Mouse (Mus musculus) lung, adult 2 months (tissue): Measurements from ENCODE around the gene Olfr479. TPM values are rescaled to one million over a fixed set of nuclear protein-coding genes. Genes with fewer than 3 reads are reported as not detected.
"Not testable (repeated sequence)": the region's sequence is repeated elsewhere in the genome, so short reads cannot be mapped to it uniquely, and the experiment has no call there.

Experiments
- DNase-seq: peaks from one replicate; pipeline ENCODE4 v3.0.0; 2022
- H3K4me1 ChIP-seq: fragments of 200-500 bp; 2 replicates; pipeline ENCODE4 v1.6.1; 2011; ENCODE audit warnings: low read length; ENCODE audit not compliant: control insufficient read depth, insufficient read depth
- H3K4me3 ChIP-seq: fragments of 200-500 bp; replicated peaks from 2 replicates; pipeline ENCODE3; 2011; ENCODE audit warnings: low read depth, mild to moderate bottlenecking, control low read depth, low read length; ENCODE audit errors: extremely low read depth
- CTCF ChIP-seq: fragments of 200-500 bp; IDR thresholded peaks from 2 replicates; pipeline ENCODE4 v1.5.1; 2011; ENCODE audit warnings: mild to moderate bottlenecking, low read length, control low read depth; ENCODE audit not compliant: insufficient read depth
- POLR2A ChIP-seq: fragments of 200-500 bp; IDR thresholded peaks from 2 replicates; pipeline ENCODE4 v1.6.1; 2011; ENCODE audit warnings: low read depth, mild to moderate bottlenecking, control low read depth, low read length, borderline replicate concordance; ENCODE audit errors: extremely low read depth
- WGBS: fragments of 180-500 bp; shearing (Covaris S2); methylation state at CpG from one replicate; pipeline ENCODE4 v1.1.7; 2018; 5-methylcytosine and 5-hydroxymethylcytosine counted together
- polyA plus RNA-seq: library from polyadenylated mRNA; depleted of rRNA; stranded (reverse); fragments of >200 nt; gene quantifications from 2 replicates; pipeline ENCODE4 v1.2.3, GENCODE M21; 2012; rRNA removed

Gene Olfr479
- polyA plus RNA-seq, result not detected in 2 replicates

- 85% methylated on average over 2 of the region's 2 CpGs for WGBS
- H3K4me3 ChIP-seq, result no peak within 1 kb of the TSS
- no peak for DNase-seq
- no peak for TF ChIP-seq POLR2A
- no peak for TF ChIP-seq CTCF
- no peaks in the 10 kb centered on the region for H3K4me1 ChIP-seq
Observed at GRCm38 (mm10) chr7:108050393-108050792, at the start of gene Olfr479. Gene Olfr479 (plus strand): TSS chr7:108050693.

DNA sequence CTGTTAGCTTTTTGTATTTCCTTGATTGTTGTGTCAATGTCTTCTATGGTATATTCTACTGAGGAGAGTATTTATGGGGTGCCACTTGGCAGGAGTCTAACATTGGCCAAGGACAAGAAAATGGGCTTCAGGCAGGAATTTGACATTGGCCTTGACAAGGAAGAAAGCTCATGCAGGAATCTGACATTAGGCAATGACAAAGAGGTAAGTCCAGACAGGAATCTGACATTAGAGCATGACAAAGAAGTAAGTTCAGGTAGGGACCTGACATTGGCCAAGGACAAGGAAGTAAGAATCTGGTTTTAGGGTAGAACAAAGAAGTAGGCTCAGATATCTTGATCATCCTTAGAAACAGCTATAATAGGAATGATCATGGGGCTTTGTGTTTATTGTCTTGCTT, 36.2 kb upstream of the Olfr479 start:
- DNase-seq, H3K4me3 ChIP-seq: not testable (repeated sequence)

DNA sequence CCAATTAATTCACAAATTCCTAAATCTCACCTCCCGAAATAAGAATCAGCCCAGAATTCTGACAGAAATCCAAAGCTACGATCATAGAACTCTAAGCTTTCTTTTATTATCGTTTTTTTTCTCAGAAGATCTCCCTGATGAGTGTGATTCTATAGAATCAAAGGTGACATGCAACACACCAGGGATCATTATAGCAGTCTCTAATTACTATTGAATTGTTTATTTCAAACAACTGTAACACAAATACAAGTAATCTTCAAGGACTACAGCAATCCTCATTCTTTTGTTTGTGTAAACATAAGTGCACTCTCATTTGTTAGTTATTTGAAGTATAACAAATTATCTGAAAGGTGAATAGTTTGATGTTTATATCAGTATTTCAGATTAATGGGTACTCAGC, 16.6 kb upstream of the Olfr479 start, which contains the start of gene Olfr478:
Gene Olfr478 (minus strand): TSS at position 101 of the 400 bp plus-strand sequence.
- TF ChIP-seq CTCF (no peak), POLR2A (no peak)
- H3K4me3 ChIP-seq, result no peak within 1 kb of the TSS
- 67% methylated on average over 3 of the region's 3 CpGs for WGBS
- DNase-seq, result no peak
- H3K4me1 ChIP-seq, result no peaks in the 10 kb centered on the region

More for the DNA sequence above, 36.2 kb upstream of the Olfr479 start:
- H3K4me1 ChIP-seq, result not testable (repeated sequence)

DNA sequence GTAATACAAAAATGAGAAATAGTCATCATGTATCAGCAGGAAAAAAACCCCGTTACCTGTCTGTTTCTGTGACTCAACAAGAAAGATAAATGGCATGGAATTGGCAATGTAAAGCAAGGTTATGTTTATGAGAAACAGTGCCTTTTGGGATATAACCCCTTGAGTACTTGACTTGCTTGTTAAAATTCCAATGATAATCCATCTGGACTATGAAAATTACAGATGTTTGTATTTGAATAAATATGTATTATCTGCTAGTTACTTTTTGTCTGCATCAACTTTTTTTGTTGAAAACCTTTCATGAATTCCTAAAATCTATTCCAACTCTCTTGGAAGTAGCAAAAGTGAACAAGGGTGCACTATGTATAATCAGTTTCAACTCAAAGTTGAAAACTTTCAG, 16.8 kb downstream of the Olfr479 start, which contains the start of gene Olfr480:
Gene Olfr480 (minus strand): TSS at position 101 of the 400 bp plus-strand sequence.
- Histone ChIP-seq H3K4me3 (no peak within 1 kb of the TSS), H3K4me1 (no peaks in the 10 kb centered on the region)
- TF ChIP-seq POLR2A, result no peak
- no peak for TF ChIP-seq CTCF
- WGBS, result 80% methylated on average over 1 of the region's 1 CpGs
- no peak for DNase-seq

DNA sequence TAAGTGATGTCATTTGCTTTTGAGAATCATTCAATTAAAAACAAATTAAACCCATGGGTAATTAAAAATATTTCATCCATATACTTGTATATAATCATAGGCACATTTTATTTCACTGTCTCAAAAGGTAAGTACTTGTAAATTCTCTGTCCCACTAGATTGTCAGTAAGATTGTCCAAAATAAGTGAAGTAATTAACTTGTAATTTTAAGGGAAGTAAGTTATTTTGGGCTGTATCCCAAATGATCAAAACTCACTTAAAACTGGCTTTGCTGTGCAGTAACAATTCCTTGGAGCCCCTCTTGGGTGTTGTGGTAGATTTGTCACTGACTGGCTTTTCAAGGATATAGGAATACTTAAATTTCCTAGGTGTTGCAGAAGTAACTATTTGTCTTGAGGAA, 29.1 kb downstream of the Olfr479 start, which contains the start of gene Olfr481:
Gene Olfr481 (plus strand): TSS at position 301 of the 400 bp plus-strand sequence.
- no peak for TF ChIP-seq CTCF
- TF ChIP-seq POLR2A, result no peak
- Histone ChIP-seq H3K4me3 (no peak within 1 kb of the TSS), H3K4me1 (no peaks in the 10 kb centered on the region)
- no peak for DNase-seq

- Histone ChIP-seq H3K4me1 (no peaks in the 10 kb centered on the region), H3K4me3 (no peak within 1 kb of the TSS)
- DNase-seq, result no peak
- no peak for TF ChIP-seq POLR2A
- no peak for TF ChIP-seq CTCF
- WGBS, result 63% methylated on average over 1 of the region's 1 CpGs
Observed at GRCm38 (mm10) chr7:108097486-108097885, 47.0 kb downstream of the Olfr479 start, which contains the start of gene Olfr482. Gene Olfr482 (minus strand): TSS chr7:108097586.

DNA sequence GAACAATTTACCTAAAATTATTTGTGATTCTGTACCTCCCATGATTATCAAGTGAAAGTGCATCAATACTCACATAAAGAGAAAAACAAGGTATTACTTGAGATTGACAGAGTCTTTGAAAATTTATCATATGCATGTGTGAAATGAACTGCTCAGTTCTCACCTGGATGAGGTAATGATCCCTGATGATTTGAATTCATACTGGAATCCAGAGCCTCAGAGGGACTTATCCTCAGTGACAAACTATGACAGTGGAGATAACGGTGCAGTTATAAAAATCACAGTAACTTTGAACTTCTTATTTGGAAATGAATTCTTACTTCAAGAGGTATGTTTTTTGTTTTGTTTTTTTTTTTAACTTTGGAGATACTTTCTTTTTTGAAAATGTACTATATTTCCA, 50.1 kb downstream of the Olfr479 start, which contains the start of gene Olfr483:
Gene Olfr483 (plus strand): TSS at position 301 of the 400 bp plus-strand sequence.
- H3K4me1 ChIP-seq, result no peaks in the 10 kb centered on the region
- no peak within 1 kb of the TSS for H3K4me3 ChIP-seq
- DNase-seq, result no peak
- 76% methylated on average over 1 of the region's 1 CpGs for WGBS
- TF ChIP-seq CTCF (no peak), POLR2A (no peak)

Other genes starting within 250 kb of the Olfr479 start
- not detected in 2 replicates for gene Ovch2, start 249.5 kb upstream of the Olfr479 start, polyA plus RNA-seq
- gene Olfr467, start 238.4 kb upstream of the Olfr479 start, polyA plus RNA-seq, result not detected in 2 replicates
- gene Olfr469, start 225.2 kb upstream of the Olfr479 start, polyA plus RNA-seq, result not detected in 2 replicates
- gene Olfr470, start 203.2 kb upstream of the Olfr479 start, polyA plus RNA-seq, result not detected in 2 replicates
- gene Olfr472, start 152.8 kb upstream of the Olfr479 start, polyA plus RNA-seq, result not detected in 2 replicates
- gene Olfr473, start 120.2 kb upstream of the Olfr479 start, polyA plus RNA-seq, result not detected in 2 replicates
- gene Olfr474, start 96.0 kb upstream of the Olfr479 start, polyA plus RNA-seq, result not detected in 2 replicates
- not detected in 2 replicates for gene Olfr476, start 85.9 kb upstream of the Olfr479 start, polyA plus RNA-seq
- not detected in 2 replicates for gene Olfr477, start 64.0 kb upstream of the Olfr479 start, polyA plus RNA-seq
- not detected in 2 replicates for gene Olfr478, start 16.7 kb upstream of the Olfr479 start, polyA plus RNA-seq
- gene Olfr480, start 16.7 kb downstream of the Olfr479 start, polyA plus RNA-seq, result not detected in 2 replicates
- gene Olfr481, start 29.2 kb downstream of the Olfr479 start, polyA plus RNA-seq, result not detected in 2 replicates
- not detected in 2 replicates for gene Olfr482, start 46.9 kb downstream of the Olfr479 start, polyA plus RNA-seq
- gene Olfr483, start 50.2 kb downstream of the Olfr479 start, polyA plus RNA-seq, result not detected in 2 replicates
- gene Olfr484, start 76.8 kb downstream of the Olfr479 start, polyA plus RNA-seq, result not detected in 2 replicates
- gene Olfr485, start 109.2 kb downstream of the Olfr479 start, polyA plus RNA-seq, result not detected in 2 replicates
- gene Olfr486, start 122.0 kb downstream of the Olfr479 start, polyA plus RNA-seq, result not detected in 2 replicates
- gene Olfr487, start 163.9 kb downstream of the Olfr479 start, polyA plus RNA-seq, result not detected in 2 replicates
- gene Olfr488, start 207.7 kb downstream of the Olfr479 start, polyA plus RNA-seq, result not detected in 2 replicates
- not detected in 2 replicates for gene Olfr490, start 238.2 kb downstream of the Olfr479 start, polyA plus RNA-seq